Mouse (Mus musculus) forebrain, embryonic 11.5 days (tissue): ENCODE data around the gene Tnfrsf9. TPM values are rescaled to one million over a fixed set of nuclear protein-coding genes. Genes with fewer than 3 reads are reported as not detected.
A peak's percentile ranks its signal among the peaks of the same experiment; 100 is the strongest.
"Not testable (repeated sequence)": the region's sequence is repeated elsewhere in the genome, so short reads cannot be mapped to it uniquely, and the experiment has no call there.

Experiments used
- ATAC-seq: fragments of 200-750 bp; cut with Nextera tagmentation; replicated peaks from 2 replicates; pipeline ENCODE4 v1.8.0; 2017; ENCODE audit warnings: moderate TSS enrichment; ENCODE audit not compliant: low FRiP score
- DNase-seq: peaks from one replicate; pipeline ENCODE4 v3.0.0-alpha.2; 2017; ENCODE audit warnings: low spot score
- H3K27ac ChIP-seq: fragments of 300-500 bp; sonication (generic); 2 replicates; pipeline ENCODE4 v1.5.1; 2014; ENCODE audit warnings: low read depth, low read length
- H3K27me3 ChIP-seq: fragments of 300-500 bp; sonication (generic); 2 replicates; pipeline ENCODE4 v1.6.1; 2014; ENCODE audit warnings: mild to moderate bottlenecking, low read length, mixed read lengths; ENCODE audit not compliant: control insufficient read depth, insufficient read depth
- H3K36me3 ChIP-seq: fragments of 300-500 bp; sonication (generic); 2 replicates; pipeline ENCODE4 v1.6.1; 2014; ENCODE audit warnings: mild to moderate bottlenecking, low read length, moderate library complexity, mixed read lengths; ENCODE audit not compliant: control insufficient read depth, insufficient read depth
- H3K4me1 ChIP-seq: fragments of 300-500 bp; sonication (generic); replicated peaks from 2 replicates; pipeline ENCODE4 v1.6.1; 2014; ENCODE audit warnings: low read length, mixed read lengths; ENCODE audit not compliant: control insufficient read depth, insufficient read depth
- H3K4me2 ChIP-seq: fragments of 300-500 bp; sonication (generic); 2 replicates; pipeline ENCODE4 v1.6.1; 2014; ENCODE audit warnings: low read depth, mild to moderate bottlenecking, low read length, moderate library complexity, mixed read lengths; ENCODE audit not compliant: severe bottlenecking
- H3K4me3 ChIP-seq: fragments of 300-500 bp; sonication (generic); 2 replicates; pipeline ENCODE4 v1.5.1; 2014; ENCODE audit warnings: low read depth, low read length
- H3K9ac ChIP-seq: fragments of 300-500 bp; sonication (generic); 2 replicates; pipeline ENCODE4 v1.6.1; 2014; ENCODE audit warnings: low read length
- H3K9me3 ChIP-seq: fragments of 300-500 bp; sonication (generic); 2 replicates; pipeline ENCODE4 v1.6.1; 2016; ENCODE audit warnings: low read length, mixed read lengths; ENCODE audit not compliant: control insufficient read depth
- WGBS: fragments of 180-500 bp; shearing (Covaris S2); extraction: QIAGEN DNeasy Blood & Tissue Kit; methylation state at CpG from one replicate; pipeline ENCODE4 v1.1.7; 2014; 5-methylcytosine and 5-hydroxymethylcytosine counted together
- polyA plus RNA-seq: library from polyadenylated mRNA; unstranded; fragments of >200 nt; fragmentation: Nextera tagmentation; extraction: Ambion mirVana; gene quantifications from 2 replicates; pipeline ENCODE4 v1.2.1, GENCODE M21; 2014

The Tnfrsf9 gene
- polyA plus RNA-seq, 1 experiment from 2014 or later = 0.19 TPM

DNA sequence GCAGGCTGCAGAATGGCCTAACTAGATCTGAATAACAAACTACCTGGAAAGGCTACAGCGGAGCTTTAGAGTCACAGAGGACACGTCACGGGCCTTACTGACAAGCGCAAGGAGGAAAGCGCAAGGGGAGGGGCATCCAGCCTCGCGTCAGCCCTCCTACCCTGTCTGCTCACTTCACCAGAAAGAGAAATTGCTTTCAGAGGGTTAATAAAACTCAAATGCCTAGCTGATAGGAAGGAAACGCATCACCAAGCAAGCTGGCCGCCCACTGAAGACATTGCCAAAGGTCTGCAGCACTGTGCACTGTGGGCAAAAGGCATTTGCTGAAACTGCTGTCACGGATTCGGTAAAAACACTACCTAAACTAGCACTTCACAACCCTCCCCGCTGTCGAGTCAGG lies 13.9 kb upstream of the Tnfrsf9 start:
- Histone ChIP-seq H3K4me3 (no peak overlapping the region), H3K9me3 (no peaks in the 10 kb centered on the region), H3K4me1 (no peaks in the 10 kb centered on the region), H3K4me2 (no peak overlapping the region), H3K36me3 (no peaks in the 10 kb centered on the region; the same call in 1 of the 2 replicates), H3K27ac (no peak overlapping the region), H3K9ac (no peak overlapping the region), H3K27me3 (no peaks in the 10 kb centered on the region)
- ATAC-seq (no peak), DNase-seq (no peak)
- WGBS = 95% methylated on average over 13 of the region's 13 CpGs

DNA sequence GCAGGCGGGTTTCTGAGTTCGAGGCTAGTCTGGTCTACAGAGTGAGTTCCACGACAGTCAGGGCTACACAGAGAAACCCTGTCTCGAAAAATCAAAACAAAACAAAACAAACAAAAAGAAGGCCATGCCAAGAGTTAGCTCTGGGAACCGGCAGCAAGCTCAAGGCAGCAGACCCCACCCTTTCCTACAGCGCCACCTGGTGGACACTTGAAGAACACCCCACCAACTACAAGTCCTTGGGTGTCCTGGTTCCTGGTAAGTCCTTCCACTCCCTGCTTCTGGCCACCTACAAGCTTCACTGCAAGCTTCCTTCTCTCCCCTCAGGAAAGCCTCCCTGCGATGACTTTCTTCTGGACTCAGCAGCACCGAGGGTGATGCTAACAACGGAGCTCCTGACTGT lies 12.7 kb upstream of the Tnfrsf9 start:
- ATAC-seq (no peak), DNase-seq (peak; percentile 83)
- Histone ChIP-seq H3K27ac (no peak overlapping the region), H3K4me2 (no peak overlapping the region), H3K4me3 (no peak overlapping the region), H3K36me3 (no peaks in the 10 kb centered on the region; the same call in 1 of the 2 replicates), H3K9me3 (no peaks in the 10 kb centered on the region), H3K9ac (no peak overlapping the region), H3K4me1 (no peaks in the 10 kb centered on the region), H3K27me3 (no peaks in the 10 kb centered on the region)
- 64% methylated on average over 9 of the region's 9 CpGs for WGBS

DNA sequence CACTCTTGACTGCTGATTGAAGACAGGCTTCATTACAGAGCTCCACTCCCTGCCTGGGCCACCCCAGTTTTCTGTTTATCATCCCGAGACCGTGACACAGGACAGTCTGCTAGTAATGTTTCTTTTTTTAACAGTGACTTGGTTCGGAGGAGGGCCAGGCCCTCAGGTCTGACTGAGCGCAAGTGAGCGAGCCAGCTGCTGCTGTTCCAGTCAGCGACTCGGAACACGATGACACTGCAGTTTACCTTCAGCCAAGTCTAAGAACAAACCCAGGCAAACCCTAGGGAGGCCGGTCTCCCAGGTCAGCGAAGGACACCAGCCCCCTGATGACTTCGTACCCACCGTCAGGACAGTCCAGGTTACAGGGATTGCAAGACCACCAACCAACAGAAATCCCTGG lies 12.3 kb upstream of the Tnfrsf9 start:
- Histone ChIP-seq H3K4me1 (no peaks in the 10 kb centered on the region), H3K4me3 (no peak overlapping the region), H3K27ac (no peak overlapping the region), H3K36me3 (no peaks in the 10 kb centered on the region; the same call in 1 of the 2 replicates), H3K27me3 (no peaks in the 10 kb centered on the region), H3K4me2 (no peak overlapping the region), H3K9me3 (no peaks in the 10 kb centered on the region), H3K9ac (no peak overlapping the region)
- WGBS = 92% methylated on average over 12 of the region's 12 CpGs
- DNase-seq = no peak
- ATAC-seq = no peak

DNA sequence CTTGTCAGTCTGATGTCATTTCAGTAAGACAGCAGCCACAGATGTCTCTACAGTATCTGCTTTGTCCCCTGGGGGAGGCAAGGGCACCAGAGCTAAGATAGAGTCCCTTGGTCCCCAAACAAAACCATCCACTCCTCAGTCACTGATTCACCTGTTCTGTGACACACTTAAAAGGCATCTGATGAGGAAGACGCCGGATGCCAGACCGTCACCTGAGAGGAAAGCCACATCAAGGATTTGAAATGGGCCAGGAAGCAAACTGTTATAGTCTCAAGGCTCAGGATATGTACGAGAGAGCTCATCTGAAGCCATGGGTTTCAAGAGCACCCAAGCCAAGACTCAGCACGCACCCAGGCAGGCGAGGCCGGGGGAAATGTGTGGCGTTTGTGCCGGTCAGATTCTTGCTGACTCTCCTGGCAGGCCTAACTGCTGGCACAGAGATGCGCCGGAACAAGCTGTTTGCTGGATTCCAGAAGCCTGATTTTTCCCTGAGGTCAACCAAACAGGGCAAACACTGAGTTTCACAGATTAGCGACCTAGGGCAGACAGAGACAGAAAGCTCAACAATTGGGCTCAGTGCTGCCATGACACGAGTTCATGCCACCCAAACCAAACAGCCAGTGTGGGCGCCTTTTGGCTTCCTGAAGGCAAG lies 11.1 kb upstream of the Tnfrsf9 start:
- Histone ChIP-seq H3K27me3 (no peaks in the 10 kb centered on the region), H3K27ac (no peak overlapping the region), H3K9ac (no peak overlapping the region), H3K4me1 (no peaks in the 10 kb centered on the region), H3K4me3 (no peak overlapping the region), H3K36me3 (no peaks in the 10 kb centered on the region; the same call in 1 of the 2 replicates), H3K9me3 (no peaks in the 10 kb centered on the region), H3K4me2 (no peak overlapping the region)
- ATAC-seq = no peak
- DNase-seq = no peak
- WGBS = 93% methylated on average over 14 of the region's 14 CpGs

DNA sequence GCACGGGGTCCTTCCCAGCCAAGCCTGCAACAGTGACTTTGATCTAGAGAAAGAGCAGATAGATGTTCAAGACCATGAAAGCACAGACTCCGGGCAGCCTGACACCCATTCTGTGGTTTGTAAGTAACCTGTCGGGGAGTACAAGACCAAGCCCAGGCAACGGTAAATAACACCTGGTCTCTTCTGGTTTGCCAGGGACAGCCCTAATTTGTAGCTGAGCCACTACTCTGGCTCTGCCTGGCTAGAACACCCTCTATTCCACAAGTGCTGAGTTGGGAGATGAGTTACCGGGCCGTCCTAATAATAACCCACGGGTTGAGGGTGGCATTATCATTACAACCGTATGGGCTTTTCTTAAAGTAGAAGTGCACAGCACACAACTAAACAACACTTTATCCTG lies 7.3 kb upstream of the Tnfrsf9 start:
- H3K4me3 ChIP-seq = no peak overlapping the region
- H3K36me3 ChIP-seq = no peaks in the 10 kb centered on the region; the same call in 1 of the 2 replicates
- no peak overlapping the region for H3K27ac ChIP-seq
- H3K4me2 ChIP-seq = no peak overlapping the region
- DNase-seq (no peak), ATAC-seq (no peak)
- H3K9ac ChIP-seq = no peak overlapping the region
- peaks cover 3% of the 10 kb centered on the region; the same call in 1 of the 2 replicates for H3K4me1 ChIP-seq
- 93% methylated on average over 8 of the region's 8 CpGs for WGBS
- H3K9me3 ChIP-seq = no peaks in the 10 kb centered on the region
- H3K27me3 ChIP-seq = no peaks in the 10 kb centered on the region

DNA sequence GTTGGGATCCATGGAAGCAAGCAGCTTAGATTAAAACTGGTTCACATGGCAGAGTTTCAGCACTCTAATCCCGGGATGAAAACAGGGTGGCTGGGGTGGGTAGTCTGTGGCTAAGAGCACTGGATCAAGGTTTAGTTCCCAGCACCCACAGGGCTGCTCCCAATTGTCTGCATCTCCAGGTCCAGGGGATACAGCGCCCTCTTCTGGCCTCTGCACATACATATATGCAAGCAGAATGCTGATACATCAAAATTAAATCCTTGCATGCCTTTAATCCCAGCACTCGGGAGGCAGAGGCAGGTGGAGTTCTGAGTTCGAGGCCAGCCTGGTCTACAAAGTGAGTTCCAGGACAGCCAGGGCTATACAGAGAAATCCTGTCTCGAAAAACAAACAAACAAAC lies 5.8 kb upstream of the Tnfrsf9 start:
- H3K9me3 ChIP-seq, H3K4me1 ChIP-seq, ATAC-seq, H3K36me3 ChIP-seq, H3K27me3 ChIP-seq, DNase-seq, H3K4me3 ChIP-seq, H3K9ac ChIP-seq, H3K27ac ChIP-seq: not testable (repeated sequence)
- WGBS = 77% methylated on average over 5 of the region's 5 CpGs
- peak overlapping the region; percentile 70; the same call in 1 of the 2 replicates for H3K4me2 ChIP-seq

DNA sequence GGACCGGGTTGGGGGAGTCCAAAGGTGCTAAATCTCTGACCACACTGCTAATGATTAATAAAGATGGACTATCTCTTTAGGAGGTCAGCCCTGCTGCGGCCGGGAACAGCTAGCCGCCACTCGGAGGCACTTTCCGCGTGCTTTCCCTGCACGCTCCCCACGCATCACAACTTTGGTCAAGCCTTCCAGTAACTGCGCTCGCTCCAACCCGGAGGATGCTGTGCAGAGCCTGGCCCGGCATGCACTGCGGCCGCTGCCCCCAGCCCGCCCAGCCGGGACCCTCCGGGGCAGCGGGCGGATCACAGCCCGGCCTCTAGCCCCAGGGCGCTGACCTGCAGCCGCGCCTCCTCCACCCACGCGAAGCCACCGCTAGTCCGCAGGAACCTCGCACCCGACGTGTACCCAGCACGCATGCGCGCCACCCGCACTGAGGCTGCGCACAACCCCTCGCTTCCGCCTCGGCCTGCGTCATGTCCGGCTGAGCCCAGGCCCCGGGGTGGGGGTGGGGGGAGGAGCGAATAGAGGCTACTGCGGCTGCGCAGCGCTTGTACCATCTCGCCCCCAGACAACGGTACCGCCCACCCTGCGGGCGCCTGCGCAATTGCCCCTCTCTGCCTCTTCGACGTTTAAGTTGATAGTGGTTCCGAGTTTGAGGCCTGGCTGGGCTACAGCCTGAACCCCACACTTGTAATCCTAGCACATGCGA lies 4.8 kb upstream of the Tnfrsf9 start:
- ATAC-seq = peak; percentile 94

DNA sequence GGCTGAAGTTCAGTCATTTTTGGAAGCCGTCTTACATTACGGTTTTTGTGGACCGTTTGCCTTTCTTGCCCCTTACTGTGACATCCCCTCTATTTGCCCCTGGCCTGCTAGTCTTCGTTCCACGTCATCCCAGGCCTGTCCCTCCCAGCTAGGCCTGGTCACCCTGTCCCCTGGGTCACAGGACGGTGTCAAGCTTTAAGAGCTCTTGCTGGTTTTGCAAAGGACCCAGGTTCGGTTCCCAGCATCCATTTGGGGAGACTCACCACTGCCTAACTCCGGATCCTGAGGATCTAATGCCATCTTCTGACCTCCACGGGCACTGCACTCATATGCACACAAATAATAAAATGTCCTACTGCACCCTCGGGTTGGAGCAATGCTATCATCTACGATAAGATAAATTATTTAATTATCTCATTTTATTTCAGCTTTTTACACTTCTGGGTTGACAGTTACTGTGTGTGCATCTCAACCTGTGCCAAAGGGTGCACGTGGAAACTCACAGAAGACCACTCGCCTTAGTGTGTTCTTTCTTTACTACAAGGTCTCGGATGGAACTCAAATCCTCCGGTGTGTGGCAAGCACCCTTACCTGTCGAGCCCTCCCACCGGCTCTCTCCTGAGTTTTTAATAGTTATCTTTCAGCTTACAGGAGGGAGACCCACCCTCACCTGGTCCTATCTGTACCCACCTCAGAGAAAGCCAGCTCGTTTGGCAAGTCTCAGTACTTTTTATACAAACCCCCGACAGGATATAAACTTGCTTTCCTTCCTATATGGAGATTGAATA lies 4.0 kb upstream of the Tnfrsf9 start:
- ATAC-seq = no peak; the same call in 1 of the 2 replicates
- peak overlapping the region; percentile 79 for H3K4me3 ChIP-seq
- H3K9ac ChIP-seq = peak overlapping the region; percentile 16; the same call in 1 of the 2 replicates

More for the DNA sequence above, 4.8 kb upstream of the Tnfrsf9 start:
- Histone ChIP-seq H3K27ac (peak overlapping the region; percentile 78), H3K36me3 (no peaks in the 10 kb centered on the region; the same call in 1 of the 2 replicates), H3K9ac (peak overlapping the region; percentile 85), H3K27me3 (no peaks in the 10 kb centered on the region), H3K4me2 (peak overlapping the region; percentile 70), H3K4me3 (peak overlapping the region; percentile 79), H3K4me1 (peaks cover 3% of the 10 kb centered on the region), H3K9me3 (no peaks in the 10 kb centered on the region)
- under 1% methylated on average over 55 of the region's 56 CpGs for WGBS
- peak; percentile 100 for DNase-seq

More for the DNA sequence above, 4.0 kb upstream of the Tnfrsf9 start:
- Histone ChIP-seq H3K36me3 (no peaks in the 10 kb centered on the region), H3K27ac (no peak overlapping the region), H3K9me3 (no peaks in the 10 kb centered on the region), H3K27me3 (no peaks in the 10 kb centered on the region), H3K4me2 (peak overlapping the region; percentile 70), H3K4me1 (peaks cover 5% of the 10 kb centered on the region)
- 85% methylated on average over 19 of the region's 19 CpGs for WGBS
- DNase-seq = no peak
